Mouse (Mus musculus): ENCODE measurements around the gene Afdn.

GRCm38 (mm10) chr17:13778865-13779264, 18.5 kb downstream of the Afdn start:
- TF ChIP-seq POLR2A (IDR thresholded peaks at IDR 0.05; ENCODE audit: control insufficient read depth, extremely low read depth, insufficient read depth, low read length, poor library complexity) (no peak), CTCF (IDR thresholded peaks at IDR 0.05; ENCODE audit: borderline replicate concordance, control insufficient read depth, extremely low read depth, insufficient read depth, low read length, poor library complexity) (no peak)

Measured in thymus, adult 2 months (tissue).